Mouse (Mus musculus) small intestine, adult 2 months (tissue): Measurements from ENCODE around the gene Tcf15.

Experiments
- CTCF ChIP-seq: fragments of 200-500 bp; IDR thresholded peaks from 2 replicates; pipeline ENCODE4 v1.5.1; 2012; ENCODE audit warnings: low read depth, mild to moderate bottlenecking, control low read depth, inconsistent platforms, low read length, moderate library complexity, mixed read lengths; ENCODE audit not compliant: insufficient replicate concordance, insufficient read length; ENCODE audit errors: extremely low read depth
- POLR2A ChIP-seq: fragments of 200-500 bp; IDR thresholded peaks from 2 replicates; pipeline ENCODE4 v1.6.1; 2012; ENCODE audit warnings: low read depth, mild to moderate bottlenecking, control low read depth, inconsistent platforms, low read length, moderate library complexity

DNA sequence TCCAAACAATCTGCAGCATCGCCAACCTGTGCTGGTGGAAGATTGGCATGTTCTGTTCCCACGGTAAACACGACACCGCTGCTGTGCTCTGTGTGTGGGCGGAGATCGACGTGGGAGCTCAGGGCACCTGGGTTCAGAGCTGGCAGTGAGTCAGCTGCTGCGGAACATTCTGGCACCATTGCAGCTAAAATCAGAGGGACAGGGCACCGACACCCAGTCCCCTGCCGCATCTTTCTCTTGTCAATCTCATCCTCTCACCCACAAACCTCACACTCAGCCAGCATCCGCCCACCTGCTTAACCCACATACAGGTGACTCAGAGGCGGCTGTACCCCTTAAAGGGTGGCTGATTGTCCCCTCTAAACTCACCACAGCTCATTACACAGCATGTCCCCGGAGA, 41.6 kb upstream of the Tcf15 start:
- TF ChIP-seq CTCF: no peak
- TF ChIP-seq POLR2A: no peak
